Mouse (Mus musculus) E14TG2a.4 (cell line): ENCODE measurements around the gene Slc1a3.

Experiments
- H3K27me3 ChIP-seq: 2 replicates; pipeline ENCODE4 v1.6.1; 2014; ENCODE audit warnings: low read length, control low read depth; ENCODE audit not compliant: insufficient read depth
- H3K36me3 ChIP-seq: 2 replicates; pipeline ENCODE4 v1.6.1; 2014; ENCODE audit warnings: low read length, control low read depth; ENCODE audit not compliant: insufficient read depth
- H3K4me1 ChIP-seq: replicated peaks from 2 replicates; pipeline ENCODE4 v1.6.1; 2014; ENCODE audit warnings: low read depth, low read length, control low read depth
- H3K4me3 ChIP-seq: replicated peaks from 2 replicates; pipeline ENCODE4 v1.5.1; 2014; ENCODE audit warnings: mild to moderate bottlenecking, low read length
- H3K9me3 ChIP-seq: 2 replicates; pipeline ENCODE4 v1.6.1; 2014; ENCODE audit warnings: low read length, control low read depth
- CTCF ChIP-seq: conservative IDR thresholded peaks from 2 replicates; pipeline ENCODE4 v1.5.1; 2014; ENCODE audit warnings: low read length
- NANOG ChIP-seq: IDR thresholded peaks from 2 replicates; pipeline ENCODE4 v1.6.1; 2014; ENCODE audit warnings: borderline replicate concordance, low read length, mixed read lengths
- POU5F1 ChIP-seq: IDR thresholded peaks from 2 replicates; pipeline ENCODE4 v1.6.1; 2014; ENCODE audit warnings: low read length, borderline replicate concordance

Slc1a3 gene

GRCm38 (mm10) chr15:8710146-8711006, at the start of gene Slc1a3:
Gene Slc1a3, minus strand, starts transcription at chr15:8710764.
- H3K4me1 ChIP-seq, result peaks cover 57% of the 10 kb centered on the region
- TF ChIP-seq POU5F1 (no peak), NANOG (no peak), CTCF (no peak)
- H3K36me3 ChIP-seq, result peaks cover 16% of the 10 kb centered on the region
- H3K27me3 ChIP-seq, result peaks cover 13% of the 10 kb centered on the region
- H3K9me3 ChIP-seq, result no peaks in the 10 kb centered on the region
- peak within 1 kb of the TSS; percentile 84 for H3K4me3 ChIP-seq

GRCm38 (mm10) chr15:8759026-8759425, 48.5 kb upstream of the Slc1a3 start:
- Histone ChIP-seq H3K27me3 (0 out of 2 replicates have a peak, but pooled peaks cover 9% of the 10 kb centered on the region), H3K4me1 (no peaks in the 10 kb centered on the region), H3K9me3 (no peaks in the 10 kb centered on the region), H3K36me3 (no peaks in the 10 kb centered on the region), H3K4me3 (no peak overlapping the region)
- no peak for TF ChIP-seq CTCF
- TF ChIP-seq POU5F1, result no peak
- no peak for TF ChIP-seq NANOG

GRCm38 (mm10) chr15:8756441-8756840, 45.9 kb upstream of the Slc1a3 start:
- Histone ChIP-seq H3K4me1 (no peaks in the 10 kb centered on the region), H3K36me3 (no peaks in the 10 kb centered on the region), H3K9me3 (no peaks in the 10 kb centered on the region), H3K4me3 (no peak overlapping the region), H3K27me3 (0 out of 2 replicates have a peak, but pooled peaks cover 9% of the 10 kb centered on the region)
- TF ChIP-seq POU5F1, result no peak
- TF ChIP-seq NANOG, result no peak
- TF ChIP-seq CTCF, result no peak

- no peaks in the 10 kb centered on the region for H3K9me3 ChIP-seq
- H3K4me3 ChIP-seq, result no peak overlapping the region
- TF ChIP-seq CTCF, result no peak
- no peak for TF ChIP-seq NANOG
- no peak for TF ChIP-seq POU5F1
- peaks cover 20% of the 10 kb centered on the region for H3K4me1 ChIP-seq
- no peaks in the 10 kb centered on the region for H3K27me3 ChIP-seq
- no peaks in the 10 kb centered on the region for H3K36me3 ChIP-seq
Measured at GRCm38 (mm10) chr15:8749762-8750161, 39.2 kb upstream of the Slc1a3 start.

- Histone ChIP-seq H3K4me1 (peaks cover 20% of the 10 kb centered on the region), H3K36me3 (no peaks in the 10 kb centered on the region), H3K4me3 (no peak overlapping the region), H3K27me3 (no peaks in the 10 kb centered on the region), H3K9me3 (no peaks in the 10 kb centered on the region)
- no peak for TF ChIP-seq POU5F1
- no peak for TF ChIP-seq CTCF
- TF ChIP-seq NANOG, result no peak
Measured at GRCm38 (mm10) chr15:8748771-8749170, 38.2 kb upstream of the Slc1a3 start.

- H3K4me3 ChIP-seq, result no peak overlapping the region
- TF ChIP-seq CTCF (no peak), NANOG (no peak), POU5F1 (no peak)
- H3K4me1 ChIP-seq, result peaks cover 6% of the 10 kb centered on the region; the same call in 1 of the 2 replicates
- H3K36me3 ChIP-seq, result no peaks in the 10 kb centered on the region
- no peaks in the 10 kb centered on the region for H3K9me3 ChIP-seq
- no peaks in the 10 kb centered on the region for H3K27me3 ChIP-seq
Measured at GRCm38 (mm10) chr15:8741593-8741992, 31.0 kb upstream of the Slc1a3 start.

DNA sequence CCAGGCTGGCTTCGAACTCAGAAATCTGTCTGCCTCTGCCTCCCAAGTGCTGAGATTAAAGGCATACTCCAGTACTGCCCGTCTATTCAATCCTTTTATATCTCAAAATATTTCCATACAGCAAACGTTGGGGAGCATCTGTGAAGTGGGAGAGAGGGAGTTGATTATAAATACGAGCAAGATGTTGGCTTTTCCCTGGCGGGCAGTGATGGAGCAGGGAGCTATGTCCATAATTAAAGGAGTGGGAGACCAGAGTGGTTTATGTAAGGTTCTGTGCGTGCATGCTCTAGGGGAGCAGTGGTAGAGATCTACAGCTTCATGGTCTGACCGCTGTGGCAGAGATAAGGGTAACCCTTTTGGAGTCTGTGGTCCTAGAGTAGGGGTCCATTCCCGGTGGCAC, 30.2 kb upstream of the Slc1a3 start:
- TF ChIP-seq NANOG (no peak), CTCF (no peak), POU5F1 (no peak)
- H3K9me3 ChIP-seq, result no peaks in the 10 kb centered on the region
- H3K27me3 ChIP-seq, result no peaks in the 10 kb centered on the region
- no peaks in the 10 kb centered on the region for H3K36me3 ChIP-seq
- peaks cover 6% of the 10 kb centered on the region; the same call in 1 of the 2 replicates for H3K4me1 ChIP-seq
- H3K4me3 ChIP-seq, result no peak overlapping the region

- Histone ChIP-seq H3K9me3 (no peaks in the 10 kb centered on the region), H3K4me1 (peaks cover 20% of the 10 kb centered on the region), H3K36me3 (no peaks in the 10 kb centered on the region), H3K4me3 (no peak overlapping the region), H3K27me3 (no peaks in the 10 kb centered on the region)
- TF ChIP-seq POU5F1, result no peak
- no peak for TF ChIP-seq CTCF
- no peak for TF ChIP-seq NANOG
Measured at GRCm38 (mm10) chr15:8738156-8738555, 27.6 kb upstream of the Slc1a3 start.
